Mouse (Mus musculus): ENCODE results near the gene Tex19.2.
"Not testable (repeated sequence)": the region's sequence is repeated elsewhere in the genome, so short reads cannot be mapped to it uniquely, and the experiment has no call there.

Gene Tex19.2

DNA sequence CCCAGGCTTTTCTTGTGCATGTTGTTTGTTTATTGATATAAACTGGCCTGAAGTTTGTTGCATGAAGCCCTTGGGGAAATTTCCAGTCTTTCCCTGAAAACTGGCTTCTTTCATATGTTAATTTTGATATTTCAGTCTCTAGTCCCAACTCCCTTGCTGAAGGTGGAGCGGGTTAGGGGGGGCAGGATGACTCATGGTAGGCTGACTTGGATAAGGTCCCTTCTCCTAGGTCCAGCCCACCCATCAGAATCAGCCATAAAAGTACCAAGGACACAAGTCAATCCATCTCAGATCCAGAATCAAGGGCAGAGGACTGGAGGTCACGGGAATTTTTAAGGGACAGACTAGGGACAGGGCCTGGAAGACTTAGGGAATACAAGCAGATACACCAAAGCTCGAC, 7.4 kb downstream of the Tex19.2 start:
- DNase-seq (ENCODE audit: low spot score): no peak

DNA sequence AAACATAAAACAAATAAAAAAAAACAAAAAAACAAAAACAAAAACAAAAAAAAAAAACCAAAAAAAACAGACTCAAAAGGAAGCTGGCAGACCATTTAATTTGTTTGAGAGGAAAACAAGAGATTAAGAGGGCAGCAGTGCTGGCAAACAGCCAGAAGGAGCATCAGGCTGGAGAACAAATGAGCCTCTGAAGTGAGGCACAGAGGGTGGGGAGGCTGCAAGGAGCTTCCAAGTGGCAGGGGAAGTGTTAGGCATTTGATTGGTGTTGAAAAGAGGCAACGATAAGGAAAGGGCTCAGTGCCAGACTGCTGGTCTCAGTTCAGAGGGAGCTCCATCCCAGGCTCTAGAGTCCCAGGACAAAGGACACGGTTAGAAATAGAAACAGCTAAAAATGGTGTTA, 8.5 kb downstream of the Tex19.2 start:
- peak; percentile 72 for DNase-seq (ENCODE audit: low spot score)

DNA sequence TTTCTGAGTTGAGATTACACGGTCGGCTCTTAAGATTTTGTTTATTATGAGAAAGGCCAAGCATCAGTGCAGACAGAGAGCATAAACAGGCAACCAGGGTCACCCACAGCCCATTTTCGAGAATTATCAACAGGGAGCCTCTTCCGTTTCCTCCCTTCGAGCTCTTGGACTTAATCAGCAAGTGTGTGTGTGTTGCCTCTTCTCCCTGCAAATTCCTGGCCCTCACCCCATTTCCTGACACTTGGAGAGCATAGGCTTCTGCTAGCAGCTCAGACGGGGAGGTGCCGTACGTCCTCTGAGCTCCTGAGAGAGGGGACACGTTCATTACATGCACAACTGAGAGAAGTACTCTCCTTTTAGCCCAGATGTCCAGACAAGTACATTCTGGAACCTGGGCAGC, 10.4 kb downstream of the Tex19.2 start:
- DNase-seq (ENCODE audit: low spot score): peak; percentile 66

DNA sequence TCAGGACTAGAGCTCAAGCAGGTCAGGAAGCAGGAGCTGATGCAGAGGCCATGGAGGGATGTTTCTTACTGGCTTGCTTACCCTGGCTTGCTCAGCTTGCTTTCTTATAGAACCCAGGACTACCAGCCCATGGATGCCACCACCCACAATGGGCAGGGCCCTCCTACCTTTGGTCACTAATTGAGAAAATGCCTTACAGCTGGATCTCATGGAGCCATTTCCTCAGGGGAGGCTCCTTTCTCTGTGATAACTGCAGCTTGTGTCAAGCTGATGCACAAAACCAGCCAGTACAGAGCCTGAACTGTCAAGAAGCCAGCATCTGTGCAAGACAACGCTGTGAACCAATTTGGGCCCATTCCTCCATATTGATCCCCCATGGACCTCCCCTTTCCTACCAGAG, 11.2 kb downstream of the Tex19.2 start:
- DNase-seq (ENCODE audit: low spot score): not testable (repeated sequence)

DNA sequence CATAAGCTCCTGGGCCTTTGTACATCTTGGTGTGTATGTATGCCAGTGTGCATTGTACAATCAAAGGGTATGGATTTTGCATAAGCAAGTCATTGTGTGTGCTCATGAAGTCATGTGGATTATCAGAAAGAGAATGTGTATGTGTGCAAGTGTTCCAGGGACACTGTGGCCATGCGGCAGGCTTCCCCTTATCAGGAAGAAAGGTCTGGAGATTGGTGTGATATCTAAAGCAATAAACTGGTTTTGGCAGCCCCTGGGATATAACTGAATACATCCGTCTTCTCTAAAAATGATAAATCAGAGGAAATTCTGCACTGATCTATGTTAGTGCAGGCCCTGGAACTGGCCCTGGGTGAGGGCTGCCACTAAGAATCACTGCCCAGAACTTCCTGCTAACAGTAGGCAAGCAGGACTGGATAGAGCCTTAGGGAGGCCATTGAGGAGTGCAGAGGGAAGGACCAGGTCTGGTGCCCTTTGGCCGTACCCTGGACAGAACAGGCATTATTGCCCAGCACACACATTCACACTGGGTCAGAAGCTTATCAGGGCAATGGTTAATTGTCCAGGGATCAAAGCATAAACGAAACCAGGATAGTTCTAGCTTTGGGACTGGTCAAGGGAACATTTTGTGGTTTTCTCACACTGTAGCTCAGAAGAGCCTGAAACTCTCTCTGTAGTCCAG, 17.2 kb downstream of the Tex19.2 start:
- no peak for DNase-seq (ENCODE audit: low spot score)

DNA sequence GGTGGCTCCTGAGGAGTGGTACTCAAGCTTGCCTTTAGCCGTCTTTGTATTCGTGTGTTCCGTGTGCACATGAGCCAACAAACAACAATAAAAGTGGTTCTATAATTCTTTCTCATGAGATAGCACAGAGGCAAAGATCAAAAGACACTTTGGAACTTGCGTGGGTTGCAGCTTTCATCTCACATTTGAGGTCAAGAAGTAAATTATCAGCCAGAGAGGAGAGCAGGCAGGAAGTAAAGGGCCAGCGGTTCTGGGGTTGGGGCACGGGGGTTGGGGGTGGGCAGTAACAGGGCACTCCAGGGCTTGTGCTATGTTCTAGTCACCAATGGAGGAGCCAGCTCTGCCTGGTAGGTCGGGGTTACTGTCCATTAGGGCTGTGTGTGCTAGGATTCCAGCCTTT, 17.8 kb downstream of the Tex19.2 start:
- no peak for DNase-seq (ENCODE audit: low spot score)

DNA sequence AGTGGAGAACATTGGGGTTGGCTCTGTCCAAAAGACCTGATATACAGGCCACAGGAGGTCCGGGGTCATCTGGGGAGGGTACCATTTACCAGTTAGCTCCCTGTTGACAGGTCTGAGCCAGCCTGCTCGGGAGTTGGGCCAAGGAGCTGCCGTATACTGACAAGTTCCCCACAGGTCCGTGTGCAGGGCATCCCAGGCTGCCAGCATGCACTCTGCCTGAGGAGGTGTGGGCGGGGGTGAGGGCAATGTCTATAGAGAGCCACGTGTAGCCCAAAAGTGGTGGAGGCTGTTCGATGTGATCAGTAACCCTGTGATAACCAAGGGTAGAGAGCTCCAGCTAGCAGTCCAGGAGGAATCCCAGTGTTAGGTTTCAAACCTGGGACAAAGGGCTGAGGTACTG, 18.7 kb downstream of the Tex19.2 start:
- DNase-seq (ENCODE audit: low spot score): no peak

DNA sequence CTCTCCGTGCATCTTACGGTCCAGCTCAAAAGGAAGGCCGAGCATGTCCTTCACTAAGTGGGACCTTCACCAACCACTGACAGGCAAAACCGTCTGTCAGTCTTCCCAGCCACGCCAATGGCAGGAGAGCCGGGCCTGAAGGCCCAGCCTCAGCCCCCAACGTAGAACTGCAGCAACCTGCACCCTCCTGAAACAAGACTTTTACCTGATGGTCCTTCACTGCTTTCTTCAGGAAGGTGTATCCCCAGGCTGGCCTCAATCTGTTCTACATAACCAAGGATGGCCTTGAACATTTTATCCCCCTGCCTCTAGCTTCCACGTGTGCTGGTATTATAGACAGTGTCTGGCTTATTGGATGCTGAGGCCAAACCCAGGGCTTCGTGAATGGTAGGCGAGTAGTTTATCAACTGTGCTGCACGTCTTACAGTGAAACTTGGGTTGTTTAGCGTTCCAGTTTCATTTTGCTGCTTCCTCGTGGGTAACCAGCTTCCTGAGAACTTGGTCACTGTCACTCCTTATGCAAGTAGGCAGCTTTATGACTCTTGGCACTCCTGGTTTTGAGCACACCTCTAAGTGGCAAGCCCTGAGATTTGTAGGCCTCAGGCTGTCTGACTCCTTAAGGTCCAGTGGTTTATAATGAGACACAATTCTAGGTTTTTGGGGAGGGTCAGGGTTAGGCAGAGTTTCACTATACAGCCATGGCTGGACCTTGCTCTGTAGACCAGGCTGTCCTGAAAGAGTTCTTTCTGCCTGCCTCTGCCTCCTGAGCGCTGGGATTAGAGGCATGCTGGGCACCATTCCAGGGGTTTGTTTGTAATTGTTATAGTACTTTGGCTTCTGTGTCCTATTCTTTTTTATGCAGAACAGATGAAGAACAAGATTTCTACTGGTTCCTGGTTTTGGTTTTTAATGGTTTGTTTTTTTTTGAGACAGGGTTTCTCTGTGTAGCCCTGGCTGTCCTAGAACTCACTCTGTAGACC, 25.6 kb downstream of the Tex19.2 start:
- DNase-seq (ENCODE audit: low spot score): no peak

DNA sequence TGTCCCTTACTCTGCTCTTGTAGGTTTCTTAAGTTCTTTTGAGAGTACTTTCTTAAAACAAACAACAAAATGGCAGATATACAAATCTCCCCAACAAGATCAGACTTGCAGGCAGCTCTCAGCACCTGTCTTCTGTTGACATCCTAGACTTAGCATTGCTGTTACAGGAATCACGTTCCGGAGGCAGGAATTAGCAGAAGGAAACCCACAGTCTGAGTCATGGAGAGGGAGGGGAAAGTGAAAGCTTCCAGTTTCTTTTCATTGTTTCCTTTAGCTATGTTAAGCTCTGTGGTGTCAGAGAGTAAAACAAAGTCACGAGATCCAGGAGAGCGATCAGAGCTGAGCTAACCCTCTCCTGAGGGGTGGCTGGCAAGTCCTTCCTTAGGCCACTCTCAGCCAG, 27.5 kb downstream of the Tex19.2 start:
- DNase-seq (ENCODE audit: low spot score): no peak

DNA sequence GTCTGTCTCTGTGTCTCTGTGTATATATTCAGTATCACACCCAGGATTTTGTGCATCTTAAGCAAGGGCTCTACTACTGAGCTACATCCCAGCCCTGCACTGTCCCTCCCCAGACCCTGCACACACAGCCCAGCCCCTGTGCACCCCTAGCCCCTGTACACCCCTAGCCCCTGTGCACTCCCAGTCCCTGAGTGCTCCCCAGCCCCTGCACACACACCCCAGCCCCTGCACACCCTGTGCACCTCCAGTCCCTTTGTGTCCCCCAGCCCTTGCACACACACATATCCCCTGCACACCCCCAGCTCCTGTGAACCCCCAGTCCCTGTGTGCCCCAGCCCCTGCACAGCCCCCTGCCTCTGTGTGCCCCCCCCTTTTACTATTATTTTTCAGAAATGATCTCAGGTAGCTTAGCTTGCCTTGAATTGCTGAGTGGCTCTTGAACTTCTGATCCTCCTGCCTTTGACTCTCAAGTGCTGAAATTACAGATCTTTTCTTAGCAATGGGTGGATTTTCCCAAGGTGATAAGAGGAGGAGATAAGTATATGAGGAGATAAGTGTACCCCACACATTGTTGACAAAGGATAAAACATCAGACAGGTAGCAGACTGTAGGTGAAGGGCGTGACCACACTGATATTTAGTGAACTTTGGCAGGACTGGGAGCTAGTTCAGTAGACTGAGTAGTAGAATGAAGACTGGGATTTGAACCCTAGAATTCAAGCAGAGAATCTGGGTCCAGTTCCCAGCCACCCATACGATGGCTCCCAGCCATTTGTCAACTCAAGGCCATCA, 28.5 kb downstream of the Tex19.2 start:
- no peak for DNase-seq (ENCODE audit: low spot score)

DNA sequence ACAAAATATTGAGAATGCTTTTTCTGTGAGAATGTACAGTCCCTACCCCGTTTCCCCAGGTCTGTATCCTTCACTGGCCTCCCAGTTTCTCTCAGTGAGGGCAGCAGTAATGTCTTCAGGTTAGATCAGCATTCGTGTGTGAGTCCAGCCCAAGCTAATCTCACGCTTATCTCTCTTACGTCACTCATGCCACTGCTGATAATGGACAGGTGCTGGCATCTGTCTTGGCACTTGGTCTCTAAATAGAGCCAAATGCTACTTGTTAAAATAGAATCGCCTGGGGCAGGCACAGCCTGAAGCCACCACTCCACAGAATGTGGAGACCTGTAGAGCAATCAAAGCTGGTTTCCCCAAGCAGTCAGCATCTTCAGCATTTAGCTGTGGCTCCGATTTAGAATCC, 29.5 kb downstream of the Tex19.2 start:
- DNase-seq (ENCODE audit: low spot score): no peak

DNA sequence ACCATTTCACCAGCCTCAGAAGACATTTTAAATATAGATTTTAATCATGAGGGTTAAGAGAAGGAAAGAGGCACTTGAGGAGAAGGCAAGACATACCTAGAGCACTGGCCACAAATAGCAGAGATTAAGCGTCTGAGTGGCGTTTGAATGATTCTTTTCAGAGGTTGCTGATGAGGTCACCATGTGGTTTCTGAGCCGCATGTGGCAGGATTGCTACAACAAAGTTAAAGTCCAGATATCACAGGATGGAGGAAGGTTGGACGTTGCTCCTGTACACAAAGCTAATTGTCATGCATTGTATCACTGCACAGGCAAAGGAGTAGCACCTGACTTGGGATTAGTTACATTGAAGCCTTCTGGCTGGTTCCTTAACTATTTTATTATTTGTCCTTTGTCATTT, 32.2 kb downstream of the Tex19.2 start:
- no peak for DNase-seq (ENCODE audit: low spot score)

DNA sequence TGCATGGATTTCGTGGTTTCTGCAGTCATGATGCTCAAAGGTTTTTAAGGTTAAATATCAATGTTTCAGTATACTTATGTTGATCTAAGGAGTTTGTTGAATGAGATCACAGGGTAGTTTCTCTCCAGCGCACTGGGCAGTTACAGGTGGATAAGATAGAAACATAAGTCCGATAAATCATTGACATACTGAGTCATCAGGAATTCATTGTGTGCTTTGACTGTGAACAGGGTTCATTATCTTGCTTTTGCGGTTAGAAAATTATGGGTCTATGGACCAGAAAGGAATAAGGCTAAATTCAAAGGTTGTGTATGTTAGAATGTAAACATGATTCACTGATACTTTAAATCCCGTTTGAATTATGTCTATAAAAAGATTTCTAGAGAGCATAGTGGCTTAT, 33.3 kb downstream of the Tex19.2 start:
- no peak for DNase-seq (ENCODE audit: low spot score)

DNA sequence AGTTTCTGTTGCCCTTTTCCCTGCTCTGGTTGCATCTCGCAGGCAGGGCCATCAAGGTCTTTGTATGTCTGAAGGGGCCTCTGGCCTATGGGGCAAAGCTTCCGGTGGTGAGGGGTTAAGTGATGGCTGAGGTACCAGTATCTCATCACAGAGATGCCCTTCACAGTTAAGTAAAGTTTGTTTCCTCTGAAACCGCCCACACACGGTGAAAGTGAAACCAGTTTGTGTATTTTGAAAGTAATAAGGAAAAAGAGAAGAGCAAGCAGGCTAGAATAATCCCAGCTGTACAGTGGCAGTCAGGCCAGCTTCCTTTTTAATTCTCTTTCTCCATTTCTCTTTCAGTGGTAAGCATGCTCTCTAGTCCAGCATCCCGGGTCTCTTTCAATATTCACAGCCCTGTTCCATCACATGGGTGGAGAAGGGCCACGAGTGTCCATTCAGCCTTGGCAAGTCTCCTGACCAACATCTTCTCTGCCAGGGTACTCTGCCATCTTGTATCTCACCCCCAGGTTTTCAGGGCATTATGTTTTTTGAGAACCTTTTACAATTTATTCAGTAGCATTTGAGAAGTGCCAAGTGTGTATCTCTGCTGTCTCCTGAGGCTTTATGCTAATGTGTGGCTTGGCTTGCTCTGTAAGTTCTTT, 35.5 kb downstream of the Tex19.2 start:
- no peak for DNase-seq (ENCODE audit: low spot score)

DNA sequence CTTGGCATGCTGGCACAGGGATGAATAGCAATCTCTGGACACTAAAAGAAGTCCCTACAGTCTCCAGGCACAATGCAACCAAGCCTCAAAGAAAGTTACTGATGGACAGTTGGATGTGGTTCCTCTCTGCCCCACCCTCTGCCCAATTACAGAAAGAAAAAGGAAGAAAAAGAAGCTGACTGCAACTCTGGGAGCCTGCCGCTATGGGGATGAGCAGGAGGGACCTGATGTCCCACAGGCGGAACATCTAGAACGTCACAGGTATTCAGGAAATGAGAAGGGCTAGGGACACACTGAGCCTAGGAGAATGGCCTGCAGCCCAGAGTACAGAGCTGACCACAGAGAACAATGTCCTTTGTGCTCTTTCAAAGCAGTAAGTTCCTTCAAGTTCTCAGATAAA, 36.2 kb downstream of the Tex19.2 start:
- no peak for DNase-seq (ENCODE audit: low spot score)

DNA sequence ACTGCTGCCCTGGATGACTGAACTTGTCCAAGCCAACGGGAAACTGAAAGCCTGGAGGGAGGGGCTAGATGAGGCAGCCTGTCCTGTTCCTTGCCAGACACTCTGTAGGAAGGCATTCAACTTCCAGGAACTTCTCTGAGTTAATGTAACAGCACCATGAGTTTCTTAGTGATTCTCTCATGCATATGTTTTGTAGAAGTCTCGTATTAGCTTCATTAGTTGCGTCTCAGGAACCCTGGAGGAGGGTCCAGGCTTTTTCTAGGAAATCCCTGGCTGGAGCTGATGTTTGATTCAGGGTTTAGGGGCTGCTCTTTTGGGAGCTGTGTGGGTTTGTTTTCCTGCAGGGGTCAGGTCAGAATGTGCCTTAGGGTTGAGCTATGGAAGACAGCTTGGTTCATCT, 37.4 kb downstream of the Tex19.2 start, which contains the start of gene Sectm1a:
Gene Sectm1a (minus strand): TSS at position 101 of the 400 bp plus-strand sequence.
- no peak for DNase-seq (ENCODE audit: low spot score)

DNA sequence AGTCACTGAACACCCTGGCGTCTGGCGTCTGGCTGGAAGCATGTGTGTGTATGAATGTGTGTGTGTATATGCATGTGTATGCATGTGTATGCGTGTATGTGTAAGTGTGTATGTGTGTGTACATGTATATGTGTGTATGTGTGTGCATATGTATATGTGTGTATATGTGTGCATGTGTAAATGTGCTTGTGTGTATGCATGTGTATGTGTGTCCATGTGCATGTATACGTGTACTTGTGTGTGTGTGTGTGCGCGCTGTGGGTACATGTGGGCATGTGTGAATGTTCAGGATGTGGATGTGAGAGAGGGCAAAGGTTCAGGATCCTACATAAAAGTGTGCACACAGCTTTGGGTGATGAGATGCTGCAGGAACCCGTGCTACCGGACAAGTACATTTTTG, 38.1 kb downstream of the Tex19.2 start:
- DNase-seq (ENCODE audit: low spot score): no peak

DNA sequence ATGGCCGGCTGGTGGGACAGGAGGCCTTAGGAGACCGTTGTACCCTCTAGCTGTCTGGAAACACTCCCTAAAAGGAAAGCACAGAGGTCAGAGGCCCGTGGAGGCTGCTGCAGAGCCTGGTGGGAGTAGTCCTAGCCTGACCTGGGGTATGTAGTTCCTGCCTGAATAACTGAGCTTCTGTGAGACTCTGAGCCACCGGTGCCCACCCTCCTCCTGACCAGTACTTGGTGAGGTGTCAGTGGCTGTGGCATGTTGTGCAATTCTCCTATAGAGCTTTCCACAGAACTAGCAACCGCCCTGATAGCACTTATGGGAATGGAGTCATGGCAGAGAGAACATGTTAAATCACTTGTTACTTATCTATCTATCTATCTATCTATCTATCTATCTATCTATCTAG, 42.8 kb downstream of the Tex19.2 start:
- no peak for DNase-seq (ENCODE audit: low spot score)

DNA sequence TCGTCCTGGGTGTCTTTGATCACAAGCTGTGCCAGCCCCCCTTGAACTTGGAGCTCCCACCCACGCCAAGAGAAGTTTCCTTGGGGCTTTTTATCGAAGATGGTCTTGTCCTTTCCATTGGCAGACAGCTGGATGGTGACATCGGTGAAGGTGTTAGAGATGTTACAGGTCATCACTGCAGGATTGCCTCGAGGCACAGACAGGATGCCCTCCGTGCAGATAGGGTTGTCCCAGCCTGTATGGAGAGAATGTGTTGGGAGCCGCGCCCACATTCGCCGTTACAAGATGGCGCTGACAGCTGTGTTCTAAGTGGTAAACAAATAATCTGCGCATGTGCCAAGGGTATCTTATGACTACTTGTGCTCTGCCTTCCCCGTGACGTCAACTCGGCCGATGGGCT, 48.8 kb downstream of the Tex19.2 start:
- DNase-seq (ENCODE audit: low spot score): not testable (repeated sequence)

DNA sequence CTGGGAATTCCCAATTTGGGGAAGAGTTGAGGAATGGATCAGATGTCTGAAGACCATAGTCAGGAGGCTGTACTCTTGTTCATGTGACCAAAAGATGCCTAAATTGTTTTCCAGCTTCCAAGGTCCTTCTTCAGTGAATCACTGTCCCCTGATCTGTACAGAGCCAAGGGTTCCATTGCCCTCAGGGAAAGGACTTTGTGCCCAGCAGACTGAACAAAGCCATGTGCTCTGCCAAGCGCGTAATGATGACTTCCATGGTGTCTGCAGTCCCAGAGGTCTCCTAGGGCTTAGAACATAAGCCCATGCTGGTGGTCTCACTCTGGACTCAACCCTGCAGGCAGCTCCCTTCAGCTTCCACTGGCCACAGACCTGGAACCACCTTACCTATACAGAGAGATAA, 50.6 kb downstream of the Tex19.2 start:
- DNase-seq (ENCODE audit: low spot score): no peak

Measured in ovary, adult 18-20 months (tissue).